ENCODE assay signal across 17 mouse cellular contexts in genomic region chr14:79277922-79278321, GRCm38 (mm10). TPM values are rescaled to one million over a fixed set of nuclear protein-coding genes. Genes with fewer than 3 reads are reported as not detected.
DNase-seq lines count a peak whose midpoint lies in the region; ATAC-seq and TF ChIP-seq lines count a peak whose summit lies in the region.
"Had no signal": no experiment of that assay in that cellular context is flagged by ENCODE, and none has a peak within 500 bp of the region (broad histone marks: within the 10 kb centered on the region; RNA-seq: fewer than 3 reads in every experiment).

No protein-coding gene starts in this region.

- H3K4me3 ChIP-seq in layer of hippocampus, adult 2 months = no peak overlapping the region
- no peak overlapping the region for H3K4me3 ChIP-seq in heart, embryonic 10.5 days
- H3K4me3 ChIP-seq: embryonic facial prominence, embryonic 13.5 days; limb, embryonic 10.5 days; megakaryocyte, embryonic 14.5 days had no signal

- H3K4me1 ChIP-seq in heart, embryonic 10.5 days = peaks cover 36% of the 10 kb centered on the region

- peak overlapping the region; percentile 37; the same call in 1 of the 2 replicates for H3K27ac ChIP-seq in layer of hippocampus, adult 2 months
- H3K27ac ChIP-seq in heart, embryonic 10.5 days = 0 out of 2 replicates have a peak overlapping the region, but pooled peaks have one; percentile 11
- H3K27ac ChIP-seq: embryonic facial prominence, embryonic 13.5 days; limb, embryonic 10.5 days had no signal

- peak; percentile 60 to 79 for DNase-seq in adrenal gland, adult (ENCODE audit: inconsistent age in 2 of 2, low spot score in 1 of 2)
- no peak for DNase-seq in adrenal gland, postnatal 4 days (ENCODE audit: low spot score in 2 of 2)
- DNase-seq in layer of hippocampus, adult 2 months (ENCODE audit: low spot score in 2 of 2) = no peak
- DNase-seq in layer of hippocampus, adult 9-10 months (ENCODE audit: low spot score) = no peak
- DNase-seq in heart, embryonic 10.5 days (ENCODE audit: low spot score) = no peak
- peak; percentile 64 for DNase-seq in kidney, postnatal 14 days
- no peak for DNase-seq in spleen, postnatal 14 days (ENCODE audit: low spot score in 2 of 2)
- DNase-seq: cerebellum, adult 2 months; lung, adult 18-20 months had no signal

- no peak for TF ChIP-seq CTCF in layer of hippocampus, adult 2 months (conservative IDR thresholded peaks at IDR 0.05)

- ATAC-seq in activated CD4-positive, CD25-positive, alpha-beta regulatory T cell, adult 4 months = no peak
- ATAC-seq: forebrain, embryonic 16.5 days had no signal

- no peaks in the 10 kb centered on the region for H3K36me3 ChIP-seq in heart, embryonic 10.5 days
- H3K36me3 ChIP-seq: embryonic facial prominence, embryonic 13.5 days; limb, embryonic 10.5 days had no signal

- WGBS in heart, embryonic 10.5 days = 24% methylated on average over 7 of the region's 7 CpGs

- H3K9me3 ChIP-seq in heart, embryonic 10.5 days = no peaks in the 10 kb centered on the region
- H3K9me3 ChIP-seq: embryonic facial prominence, embryonic 13.5 days; limb, embryonic 10.5 days; megakaryocyte, embryonic 14.5 days had no signal

- H3K27me3 ChIP-seq in heart, embryonic 10.5 days (ENCODE audit: insufficient read depth, poor library complexity, severe bottlenecking) = no peaks in the 10 kb centered on the region
- H3K27me3 ChIP-seq: embryonic facial prominence, embryonic 13.5 days; megakaryocyte, embryonic 14.5 days had no signal

RNA-seq across cellular contexts. Expression of gene Rgcc, which starts 23.5 kb away (rescaled TPM):
- total RNA-seq in adrenal gland, postnatal 4 days (2021) = 10 to 100 TPM; 72.3 to 97.8 TPM
- 10 to 100 TPM; 37.1 to 40.7 TPM for total RNA-seq in layer of hippocampus, adult 2 months (2021)
- polyA plus RNA-seq in heart, embryonic 10.5 days (2016; fragmentation: Nextera tagmentation; extraction: Ambion mirVana) = 16.0 and 17.0 TPM in 2 replicates
- 10 to 100 TPM; 27.5 to 38.3 TPM for polyA plus RNA-seq in activated CD4-positive, CD25-positive, alpha-beta regulatory T cell, adult 4 months (2017; shearing (Covaris generic))

RNA-seq across cellular contexts. Expression of gene Zfp957, which starts 30.8 kb away (rescaled TPM):
- total RNA-seq in adrenal gland, postnatal 4 days (2021) = not detected
- total RNA-seq in layer of hippocampus, adult 2 months (2021) = not detected
- 0.06 TPM in 1 of 2 replicates, not detected in the other for polyA plus RNA-seq in heart, embryonic 10.5 days (2016; fragmentation: Nextera tagmentation; extraction: Ambion mirVana)
- under 1 TPM in 1 of 2 experiments, not detected in 1; 0.12 TPM for polyA plus RNA-seq in activated CD4-positive, CD25-positive, alpha-beta regulatory T cell, adult 4 months (2017; shearing (Covaris generic))
- total RNA-seq: hematopoietic stem cell, adult 5-6 weeks; layer of hippocampus, adult 8-10 months had no signal
- polyA plus RNA-seq: cerebellum, adult 2 months; embryonic facial prominence, embryonic 13.5 days; forebrain, embryonic 16.5 days; limb, embryonic 10.5 days; urinary bladder, adult 2 months had no signal

Comparison
In these comparisons a context has a peak if more than half of its experiments do, and no peak if none do; other contexts are left out.
1. DNase-seq: peak in adrenal gland, adult (2 of 2) and kidney, postnatal 14 days (single experiment); none in adrenal gland, postnatal 4 days (0 of 2), layer of hippocampus, adult 2 months (0 of 2), layer of hippocampus, adult 9-10 months (single experiment), heart, embryonic 10.5 days (single experiment) and spleen, postnatal 14 days (0 of 2).